Mouse (Mus musculus): ENCODE results near the gene Heatr4. TPM values are rescaled to one million over a fixed set of nuclear protein-coding genes. Genes with fewer than 3 reads are reported as not detected.

The Heatr4 gene
- polyA plus RNA-seq, 1 experiment from 2014 or later: not detected

Other genes with a start within 250 kb of the Heatr4 start
- gene Papln, start 221.2 kb downstream of the Heatr4 start, polyA plus RNA-seq (2015; fragmentation: Nextera tagmentation; extraction: Ambion mirVana): 0.08 and 0.11 TPM in 2 replicates
- gene Numb, start 62.9 kb downstream of the Heatr4 start, polyA plus RNA-seq (2015; fragmentation: Nextera tagmentation; extraction: Ambion mirVana): 22.1 and 23.6 TPM in 2 replicates
- 9.1 and 12.1 TPM in 2 replicates for gene Riox1, start 34.2 kb downstream of the Heatr4 start, polyA plus RNA-seq (2015; fragmentation: Nextera tagmentation; extraction: Ambion mirVana)
- 10.6 and 11.8 TPM in 2 replicates for gene Acot2, start 3.0 kb upstream of the Heatr4 start, polyA plus RNA-seq (2015; fragmentation: Nextera tagmentation; extraction: Ambion mirVana)
- gene Acot1, start 24.6 kb upstream of the Heatr4 start, polyA plus RNA-seq (2015; fragmentation: Nextera tagmentation; extraction: Ambion mirVana): 64.6 and 66.8 TPM in 2 replicates
- 0.05 and 0.09 TPM in 2 replicates for gene Acot4, start 53.5 kb upstream of the Heatr4 start, polyA plus RNA-seq (2015; fragmentation: Nextera tagmentation; extraction: Ambion mirVana)
- not detected in 2 replicates for gene Gm49366, start 54.1 kb upstream of the Heatr4 start, polyA plus RNA-seq (2015; fragmentation: Nextera tagmentation; extraction: Ambion mirVana)
- gene Acot3, start 67.3 kb upstream of the Heatr4 start, polyA plus RNA-seq (2015; fragmentation: Nextera tagmentation; extraction: Ambion mirVana): 0.70 and 1.0 TPM in 2 replicates
- not detected in 2 replicates for gene Acot5, start 84.5 kb upstream of the Heatr4 start, polyA plus RNA-seq (2015; fragmentation: Nextera tagmentation; extraction: Ambion mirVana)
- gene Acot6, start 115.8 kb upstream of the Heatr4 start, polyA plus RNA-seq (2015; fragmentation: Nextera tagmentation; extraction: Ambion mirVana): 0.81 and 0.96 TPM in 2 replicates
- gene Dnal1, start 129.5 kb upstream of the Heatr4 start, polyA plus RNA-seq (2015; fragmentation: Nextera tagmentation; extraction: Ambion mirVana): 7.8 and 9.7 TPM in 2 replicates
- gene Pnma1, start 163.6 kb upstream of the Heatr4 start, polyA plus RNA-seq (2015; fragmentation: Nextera tagmentation; extraction: Ambion mirVana): 5.5 and 6.5 TPM in 2 replicates
- gene Elmsan1, start 234.0 kb upstream of the Heatr4 start, polyA plus RNA-seq (2015; fragmentation: Nextera tagmentation; extraction: Ambion mirVana): 3.6 and 5.2 TPM in 2 replicates

Data from midbrain, embryonic 13.5 days (tissue).